Mouse (Mus musculus) kidney, postnatal 0 days (tissue): ENCODE data around the gene Lsamp. TPM values are rescaled to one million over a fixed set of nuclear protein-coding genes. Genes with fewer than 3 reads are reported as not detected.
A peak's percentile ranks its signal among the peaks of the same experiment; 100 is the strongest.
"Not testable (repeated sequence)": the region's sequence is repeated elsewhere in the genome, so short reads cannot be mapped to it uniquely, and the experiment has no call there.

Source experiments
- ATAC-seq: fragments of 200-750 bp; cut with Nextera tagmentation; replicated peaks from 2 replicates; pipeline ENCODE4 v1.8.0; 2017; ENCODE audit warnings: low read depth, moderate number of reproducible peaks, moderate TSS enrichment, moderate library complexity; ENCODE audit not compliant: low FRiP score
- DNase-seq: peaks from one replicate; pipeline ENCODE4 v3.0.0-alpha.2; 2016; ENCODE audit warnings: low spot score
- H3K27ac ChIP-seq: fragments of 300-500 bp; sonication (generic); 2 replicates; pipeline ENCODE4 v1.5.1; 2014; ENCODE audit warnings: mild to moderate bottlenecking
- H3K27me3 ChIP-seq: fragments of 300-500 bp; sonication (generic); 2 replicates; pipeline ENCODE4 v1.6.1; 2014; ENCODE audit warnings: low read length, mixed read lengths; ENCODE audit not compliant: insufficient read depth
- H3K36me3 ChIP-seq: fragments of 300-500 bp; sonication (generic); 2 replicates; pipeline ENCODE4 v1.6.1; 2014; ENCODE audit warnings: low read length, mixed read lengths; ENCODE audit not compliant: insufficient read depth
- H3K4me1 ChIP-seq: fragments of 300-500 bp; sonication (generic); replicated peaks from 2 replicates; pipeline ENCODE4 v1.6.1; 2014; ENCODE audit warnings: antibody characterized with exemption, low read length, mixed read lengths; ENCODE audit not compliant: insufficient read depth
- H3K4me2 ChIP-seq: fragments of 300-500 bp; sonication (generic); 2 replicates; pipeline ENCODE4 v1.6.1; 2014; ENCODE audit warnings: mild to moderate bottlenecking, low read length, moderate library complexity, mixed read lengths
- H3K4me3 ChIP-seq: fragments of 300-500 bp; sonication (generic); replicated peaks from 2 replicates; pipeline ENCODE4 v1.5.1; 2014; ENCODE audit warnings: low read depth, low read length
- H3K9ac ChIP-seq: fragments of 300-500 bp; sonication (generic); 2 replicates; pipeline ENCODE4 v1.6.1; 2014; ENCODE audit warnings: low read depth, low read length
- H3K9me3 ChIP-seq: fragments of 300-500 bp; sonication (generic); replicated peaks from 2 replicates; pipeline ENCODE4 v1.6.1; 2016; ENCODE audit warnings: low read length, inconsistent platforms, mixed read lengths
- CTCF ChIP-seq: IDR thresholded peaks from 2 replicates; pipeline ENCODE4 v1.5.1; 2016; ENCODE audit warnings: antibody characterized with exemption, low read depth, mild to moderate bottlenecking, moderate library complexity
- WGBS: fragments of 180-500 bp; shearing (Covaris S2); extraction: QIAGEN DNeasy Blood & Tissue Kit; methylation state at CpG from one replicate; pipeline ENCODE4 v1.1.7; 2014; 5-methylcytosine and 5-hydroxymethylcytosine counted together
- polyA plus RNA-seq: library from polyadenylated mRNA; unstranded; fragments of >200 nt; fragmentation: Nextera tagmentation; extraction: Ambion mirVana; gene quantifications from 2 replicates; pipeline ENCODE4 v1.2.1, GENCODE M21; 2015

The Lsamp gene
- polyA plus RNA-seq, 1 experiment from 2014 or later = 2.7 TPM

- DNase-seq (no peak), ATAC-seq (no peak)
- H3K9ac ChIP-seq = no peak overlapping the region
- 76% methylated on average over 9 of the region's 9 CpGs for WGBS
- H3K36me3 ChIP-seq = no peaks in the 10 kb centered on the region
- H3K27ac ChIP-seq = no peak overlapping the region
- no peaks in the 10 kb centered on the region for H3K9me3 ChIP-seq
- H3K27me3 ChIP-seq = no peaks in the 10 kb centered on the region
- no peak for TF ChIP-seq CTCF
- no peak overlapping the region for H3K4me3 ChIP-seq
- no peak overlapping the region for H3K4me2 ChIP-seq
- H3K4me1 ChIP-seq = no peaks in the 10 kb centered on the region
These were observed 583.3 kb downstream of the Lsamp start for GRCm38 (mm10) chr16:40567431-40567941.

- H3K27me3 ChIP-seq = no peaks in the 10 kb centered on the region
- no peaks in the 10 kb centered on the region for H3K36me3 ChIP-seq
- ATAC-seq (no peak), DNase-seq (no peak)
- H3K4me3 ChIP-seq = no peak overlapping the region
- H3K4me1 ChIP-seq = no peaks in the 10 kb centered on the region
- WGBS = 87% methylated on average over 12 of the region's 12 CpGs
- H3K4me2 ChIP-seq = no peak overlapping the region
- no peak overlapping the region for H3K27ac ChIP-seq
- no peak overlapping the region for H3K9ac ChIP-seq
- TF ChIP-seq CTCF = no peak
- no peaks in the 10 kb centered on the region for H3K9me3 ChIP-seq
These were observed 588.1 kb downstream of the Lsamp start for GRCm38 (mm10) chr16:40572085-40572745.

- no peak for ATAC-seq
- TF ChIP-seq CTCF = peak; percentile 25; the same call in 1 of the 2 replicates
- Histone ChIP-seq H3K4me3 (no peak overlapping the region), H3K27me3 (no peaks in the 10 kb centered on the region), H3K27ac (no peak overlapping the region), H3K9ac (no peak overlapping the region), H3K4me1 (no peaks in the 10 kb centered on the region), H3K4me2 (no peak overlapping the region), H3K9me3 (no peaks in the 10 kb centered on the region), H3K36me3 (no peaks in the 10 kb centered on the region)
- no peak for DNase-seq
- WGBS = 81% methylated on average over 3 of the region's 3 CpGs
These were observed 597.9 kb downstream of the Lsamp start for GRCm38 (mm10) chr16:40582076-40582475.

- 47% methylated on average over 6 of the region's 6 CpGs for WGBS
- ATAC-seq = no peak
- H3K27ac ChIP-seq = no peak overlapping the region
- no peaks in the 10 kb centered on the region for H3K27me3 ChIP-seq
- no peak overlapping the region for H3K9ac ChIP-seq
- DNase-seq = no peak
- no peak overlapping the region for H3K4me2 ChIP-seq
- H3K9me3 ChIP-seq = no peaks in the 10 kb centered on the region
- TF ChIP-seq CTCF = no peak
- no peaks in the 10 kb centered on the region for H3K36me3 ChIP-seq
- H3K4me3 ChIP-seq = no peak overlapping the region
- H3K4me1 ChIP-seq = no peaks in the 10 kb centered on the region
These were observed 609.0 kb downstream of the Lsamp start for GRCm38 (mm10) chr16:40593161-40593560.

- Histone ChIP-seq H3K36me3 (no peaks in the 10 kb centered on the region), H3K27me3 (no peaks in the 10 kb centered on the region), H3K27ac (no peak overlapping the region), H3K4me2 (no peak overlapping the region), H3K9me3 (no peaks in the 10 kb centered on the region), H3K4me3 (no peak overlapping the region), H3K9ac (no peak overlapping the region), H3K4me1 (no peaks in the 10 kb centered on the region)
- DNase-seq (no peak), ATAC-seq (no peak)
- TF ChIP-seq CTCF = no peak
- 48% methylated on average over 4 of the region's 4 CpGs for WGBS
These were observed 617.5 kb downstream of the Lsamp start for GRCm38 (mm10) chr16:40601431-40602387.

- WGBS = 78% methylated on average over 3 of the region's 3 CpGs
- H3K4me1 ChIP-seq = no peaks in the 10 kb centered on the region
- no peak overlapping the region for H3K4me2 ChIP-seq
- H3K27ac ChIP-seq = no peak overlapping the region
- DNase-seq = no peak
- no peak for ATAC-seq
- H3K4me3 ChIP-seq = no peak overlapping the region
- no peaks in the 10 kb centered on the region for H3K36me3 ChIP-seq
- no peaks in the 10 kb centered on the region for H3K9me3 ChIP-seq
- H3K27me3 ChIP-seq = no peaks in the 10 kb centered on the region
- TF ChIP-seq CTCF = no peak
- H3K9ac ChIP-seq = no peak overlapping the region
These were observed 623.3 kb downstream of the Lsamp start for GRCm38 (mm10) chr16:40607509-40607908.

- not testable (repeated sequence) for DNase-seq, H3K9me3 ChIP-seq, H3K4me2 ChIP-seq, H3K27ac ChIP-seq, H3K36me3 ChIP-seq, H3K9ac ChIP-seq, H3K4me1 ChIP-seq, H3K27me3 ChIP-seq, ATAC-seq, H3K4me3 ChIP-seq
- 20% methylated on average over 1 of the region's 1 CpGs for WGBS
These were observed 632.5 kb downstream of the Lsamp start for GRCm38 (mm10) chr16:40616697-40617096.

- 58% methylated on average over 7 of the region's 7 CpGs for WGBS
- not testable (repeated sequence) for H3K9me3 ChIP-seq, H3K9ac ChIP-seq, H3K4me1 ChIP-seq, H3K27me3 ChIP-seq, H3K4me3 ChIP-seq, H3K4me2 ChIP-seq, DNase-seq, H3K36me3 ChIP-seq, ATAC-seq, H3K27ac ChIP-seq
These were observed 636.9 kb downstream of the Lsamp start for GRCm38 (mm10) chr16:40621086-40621485.
